Mouse (Mus musculus) heart, postnatal 36 days (tissue): ENCODE results near the gene Enkur. TPM values are rescaled to one million over a fixed set of nuclear protein-coding genes. Genes with fewer than 3 reads are reported as not detected.

Experiments used
- DNase-seq, 2 experiments: peaks; one replicate each; pipeline ENCODE4 v3.0.0; 2021 to 2022
- intact Hi-C: fragments of 180-260 bp; cut with DNase I; formaldehyde crosslinking; loops from one replicate; pipeline ENCODE4 v1.15.1; 2025
- total RNA-seq, 2 experiments: library from RNA; stranded (reverse); gene quantifications; 2 replicates each; pipeline ENCODE4 v1.2.3; 2021

Enkur gene
- total RNA-seq, 2 experiments from 2014 or later: 1.9 to 2.2 TPM

DNA sequence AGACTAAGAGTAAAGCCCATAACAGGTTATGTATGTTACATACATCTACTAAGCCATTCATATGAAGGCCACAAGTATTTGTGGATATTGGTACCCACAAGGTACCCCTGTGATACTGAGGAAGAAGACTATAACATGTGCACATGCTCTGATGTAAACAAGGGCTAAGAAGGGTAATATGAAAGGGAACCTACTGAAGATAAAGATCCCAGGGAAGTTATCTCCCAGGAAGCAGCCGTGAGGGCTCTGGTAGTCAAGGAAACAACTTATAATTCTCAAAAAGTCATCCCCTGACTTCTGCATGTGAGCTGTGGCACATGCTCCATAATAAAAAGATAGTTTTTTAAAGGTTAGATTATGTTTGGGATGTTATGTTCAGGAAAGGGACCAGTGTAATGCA is 13.9 kb downstream of the Enkur start:
- intact Hi-C loops: no loop called here
- no peak for DNase-seq

DNA sequence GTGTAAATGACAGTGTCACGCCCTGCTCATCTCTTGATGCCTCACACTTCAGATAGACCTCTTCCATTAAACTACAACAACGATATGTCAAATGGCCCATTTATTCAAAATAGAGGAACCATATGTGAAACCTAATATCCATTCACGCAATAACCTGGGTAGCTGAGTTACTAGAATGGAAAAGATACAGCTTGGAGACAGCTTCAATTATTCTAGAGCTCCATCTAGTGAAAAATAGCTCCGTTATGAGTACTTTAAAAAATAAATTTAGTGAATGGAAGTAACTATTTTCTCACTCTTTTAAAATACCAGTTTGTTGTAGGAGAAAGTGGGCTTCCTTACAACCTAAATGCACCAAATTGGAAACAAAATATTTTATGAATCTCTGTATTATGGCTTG is 16.6 kb downstream of the Enkur start:
- intact Hi-C loops: no loop called here
- DNase-seq: no peak

DNA sequence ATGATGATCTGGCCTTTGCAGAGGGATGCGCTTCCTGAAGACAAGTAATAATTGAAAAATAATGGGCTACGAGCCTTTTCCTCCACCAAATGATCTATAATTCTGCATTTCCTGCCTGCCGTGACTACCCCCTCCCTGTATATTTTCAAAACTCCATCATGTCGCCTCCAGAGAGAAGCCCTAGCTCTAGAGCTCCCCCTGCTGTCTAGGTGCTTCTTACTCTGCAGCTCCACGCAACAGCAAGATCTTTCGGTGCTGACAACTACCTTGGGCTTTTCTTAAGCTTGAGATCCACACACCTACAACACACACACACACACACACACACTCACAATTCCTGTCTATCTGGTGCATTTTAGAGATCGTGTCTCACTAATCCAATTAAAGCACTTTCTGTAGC is 17.6 kb downstream of the Enkur start:
- intact Hi-C loops: loop anchor here (1.0 to 2.0 kb wide), 2 partner anchors 219 to 289 kb away; partner anchors contain the start of gene Arhgap21
- DNase-seq: peak; percentile 74 to 78

DNA sequence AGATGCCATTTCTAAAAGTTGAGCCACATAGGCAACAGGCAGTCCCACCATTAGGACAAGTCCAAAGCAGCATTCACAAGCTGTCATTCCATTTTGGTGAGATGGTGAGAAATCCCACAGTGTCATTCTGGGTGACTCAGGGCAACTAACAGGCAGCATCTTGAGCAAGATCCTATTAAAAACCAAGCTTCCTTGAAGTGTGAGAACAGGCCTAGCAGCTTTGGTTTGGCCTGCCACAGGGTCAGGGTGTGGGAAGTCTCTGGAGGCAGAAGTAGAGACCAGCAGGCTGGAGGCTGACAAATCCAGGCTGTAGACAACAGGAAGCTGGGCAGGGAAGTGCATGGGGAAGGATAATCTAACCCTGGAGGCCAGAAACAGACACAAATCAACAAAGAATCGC is 22.4 kb downstream of the Enkur start:
- intact Hi-C loops: no loop called here

DNA sequence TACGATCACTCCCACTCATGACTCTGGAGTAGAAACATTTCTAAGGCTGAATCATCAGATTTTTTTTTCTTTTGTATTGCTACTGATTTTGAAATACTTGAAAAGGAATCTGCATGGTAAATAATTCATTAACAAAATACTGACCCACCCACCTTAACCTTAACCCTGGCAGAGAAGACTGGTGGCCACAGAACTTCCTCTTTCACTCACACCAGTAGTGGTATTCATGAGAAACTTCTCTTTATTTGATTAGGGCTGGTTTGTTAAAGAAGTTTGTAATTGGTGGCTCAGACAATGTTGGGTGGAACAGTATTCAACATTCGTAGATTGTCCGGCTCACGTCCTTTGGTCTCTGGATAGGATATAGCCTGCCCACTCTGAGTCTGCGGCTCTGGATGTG is 26.0 kb downstream of the Enkur start:
- DNase-seq: no peak
- intact Hi-C loops: no loop called here

More for the DNA sequence above, 22.4 kb downstream of the Enkur start:
- peak; percentile 21 to 31 for DNase-seq

DNA sequence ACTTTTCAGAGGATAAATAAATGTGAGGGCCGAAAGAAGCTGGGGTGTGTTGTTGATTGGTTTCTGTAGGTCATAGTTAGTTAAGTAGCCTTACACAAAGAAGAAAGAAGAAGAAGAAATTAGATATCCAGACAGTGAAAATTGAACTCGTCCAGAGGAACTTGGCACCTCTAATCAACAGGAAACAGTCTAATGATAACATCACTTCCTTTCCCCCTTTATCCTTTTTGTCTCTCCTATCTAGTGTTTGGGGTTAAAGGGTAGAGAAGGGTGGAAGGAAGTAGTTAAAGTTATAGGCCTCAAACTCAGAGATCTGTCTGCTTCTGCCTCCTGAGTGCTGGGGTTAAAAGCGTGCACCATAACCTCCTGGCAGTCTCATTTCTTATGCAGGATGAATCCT is 32.4 kb downstream of the Enkur start:
- intact Hi-C loops: no loop called here
- DNase-seq: no peak

DNA sequence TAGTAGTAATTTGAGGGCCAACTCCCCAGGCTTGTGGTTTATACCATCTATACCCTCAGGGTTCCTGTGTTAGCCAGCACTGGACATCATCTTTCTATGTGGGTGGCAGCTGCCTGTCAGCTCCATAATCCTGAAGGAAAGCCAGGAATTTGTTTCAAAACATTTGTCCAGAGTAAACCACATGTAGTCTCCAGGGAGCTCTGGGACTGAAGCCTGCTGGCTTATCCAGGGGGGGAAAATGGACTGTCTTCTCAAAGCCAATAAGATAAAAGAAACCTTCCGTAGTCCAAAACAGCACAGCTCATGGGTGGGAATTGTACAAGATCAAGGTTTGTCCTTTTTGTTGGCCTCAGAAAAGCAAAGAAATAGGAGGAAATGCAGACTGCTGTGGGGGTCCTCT is 37.2 kb downstream of the Enkur start:
- DNase-seq: peak; percentile 37 to 49
- intact Hi-C loops: no loop called here

DNA sequence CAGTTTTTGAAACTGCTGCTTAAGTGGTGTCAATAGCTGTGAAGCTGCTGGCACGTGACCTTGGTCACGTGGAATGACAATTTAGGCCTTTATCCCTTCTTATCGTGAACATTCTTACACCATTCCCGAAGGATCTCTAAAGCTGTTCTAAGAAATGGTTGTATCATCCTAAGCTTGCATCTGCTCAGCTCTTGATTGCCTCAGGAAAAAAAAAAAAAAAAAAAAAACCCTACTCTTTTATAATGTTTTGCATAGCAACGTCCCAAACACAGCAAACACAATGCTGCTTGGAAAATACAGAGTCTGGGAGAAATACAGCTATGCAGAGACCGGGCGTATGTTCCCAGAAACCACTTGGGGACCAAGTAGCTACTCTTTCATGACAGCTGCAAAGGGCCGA is 40.9 kb downstream of the Enkur start:
- DNase-seq: peak; percentile 29 to 34
- intact Hi-C loops: no loop called here

DNA sequence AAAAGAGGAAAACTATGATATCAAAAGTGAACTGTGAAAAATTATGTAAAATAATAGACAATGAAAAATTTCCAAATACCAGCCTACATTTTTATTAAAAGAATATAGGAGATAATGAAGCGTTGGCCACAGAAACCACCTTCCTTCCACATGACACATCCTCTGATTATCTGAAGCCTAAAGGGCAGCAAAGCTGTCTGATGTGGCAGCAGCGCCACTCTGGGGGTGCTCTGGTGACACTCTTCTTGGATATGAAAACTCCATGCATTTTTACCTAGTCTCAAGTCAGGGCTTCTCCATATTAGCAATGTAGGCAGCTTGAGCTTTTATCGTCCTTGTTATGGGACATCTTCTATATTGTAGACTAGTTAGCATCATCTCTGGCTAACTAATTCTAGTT is 51.7 kb downstream of the Enkur start:
- no peak for DNase-seq
- intact Hi-C loops: no loop called here

DNA sequence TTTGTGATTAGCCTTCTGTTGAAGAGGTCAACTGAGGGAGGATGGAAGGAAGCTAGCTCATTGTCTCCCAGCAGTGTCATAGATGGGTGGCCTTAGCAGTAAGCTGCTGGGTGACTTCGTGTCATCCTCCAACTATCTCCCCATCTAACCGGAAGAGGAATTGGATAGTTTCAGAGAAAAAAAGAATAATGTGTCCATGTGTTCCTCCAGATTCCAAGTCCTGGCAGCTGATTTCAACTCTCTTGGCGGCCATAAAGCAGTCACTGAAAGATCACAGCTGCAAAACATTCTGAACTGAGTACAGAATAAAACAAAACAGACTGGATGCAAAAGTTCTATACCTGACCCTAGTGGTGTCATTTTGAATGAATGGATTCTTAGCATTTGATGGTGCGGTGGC is 58.0 kb downstream of the Enkur start:
- DNase-seq: peak; percentile 15 to 16
- intact Hi-C loops: no loop called here

DNA sequence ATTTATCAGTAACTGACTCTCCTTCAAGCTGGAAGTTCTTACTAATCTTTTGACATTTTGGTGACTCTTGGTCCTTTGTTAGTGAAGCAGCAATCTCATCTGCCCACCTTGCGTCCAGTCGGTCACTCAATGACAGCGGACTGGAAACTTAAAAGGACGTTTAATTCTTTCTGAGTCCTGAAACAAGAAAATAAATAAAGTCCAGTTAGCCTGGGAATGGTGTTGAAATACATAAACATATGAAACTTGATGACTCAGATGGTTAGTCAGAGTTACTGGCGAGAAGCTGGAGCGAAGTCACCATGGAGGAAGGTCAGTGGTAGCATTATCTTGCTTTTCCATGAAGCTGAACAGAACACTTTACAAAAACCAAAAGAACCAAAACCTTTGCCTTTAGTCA is 58.7 kb downstream of the Enkur start:
- DNase-seq: no peak
- intact Hi-C loops: no loop called here

DNA sequence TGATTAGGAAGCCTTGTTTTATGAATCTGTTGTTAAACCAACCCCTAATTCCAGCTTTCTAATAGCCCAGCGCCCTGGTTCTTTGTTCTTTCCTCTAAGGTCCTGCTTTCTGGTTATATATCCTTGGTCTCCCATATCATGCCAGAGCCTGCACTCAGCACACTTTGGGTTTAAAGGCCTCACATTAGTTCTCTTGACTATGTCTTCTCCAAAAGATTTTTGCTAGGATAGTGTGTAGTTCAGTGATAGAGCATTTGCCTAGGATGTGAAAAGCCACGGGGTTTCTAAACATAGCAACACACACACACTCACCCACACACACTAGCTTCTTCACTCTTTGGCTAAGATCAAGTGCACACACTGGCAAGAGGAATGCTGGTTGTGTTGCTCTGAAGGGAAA is 62.5 kb downstream of the Enkur start:
- intact Hi-C loops: loop anchor here (5.0 kb wide), 1 partner anchor 170 kb away; no protein-coding TSS in a partner anchor
- DNase-seq: peak in 1 of 2 experiments; percentile 24

DNA sequence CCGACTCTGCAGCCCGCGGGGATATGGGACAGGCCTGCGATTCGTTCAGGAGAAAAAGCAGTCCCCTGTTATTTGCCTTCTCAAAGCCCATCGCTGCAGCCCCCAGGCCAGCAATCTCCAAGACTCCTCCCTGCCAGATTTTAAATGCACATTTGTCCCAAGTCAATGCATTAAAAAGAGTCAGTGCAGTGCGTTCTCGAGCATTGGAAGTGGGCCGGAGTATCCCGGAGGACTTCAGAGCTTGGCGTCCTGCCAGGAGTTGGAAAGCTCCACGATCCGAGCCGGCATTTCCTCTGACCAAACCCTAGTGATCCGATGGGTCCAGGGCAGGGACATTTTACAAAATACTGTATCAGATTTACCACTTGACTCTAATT is 63.0 kb downstream of the Enkur start:
- DNase-seq: peak; percentile 83
- intact Hi-C loops: loop anchor here (5.0 kb wide), 1 partner anchor 170 kb away; no protein-coding TSS in a partner anchor

DNA sequence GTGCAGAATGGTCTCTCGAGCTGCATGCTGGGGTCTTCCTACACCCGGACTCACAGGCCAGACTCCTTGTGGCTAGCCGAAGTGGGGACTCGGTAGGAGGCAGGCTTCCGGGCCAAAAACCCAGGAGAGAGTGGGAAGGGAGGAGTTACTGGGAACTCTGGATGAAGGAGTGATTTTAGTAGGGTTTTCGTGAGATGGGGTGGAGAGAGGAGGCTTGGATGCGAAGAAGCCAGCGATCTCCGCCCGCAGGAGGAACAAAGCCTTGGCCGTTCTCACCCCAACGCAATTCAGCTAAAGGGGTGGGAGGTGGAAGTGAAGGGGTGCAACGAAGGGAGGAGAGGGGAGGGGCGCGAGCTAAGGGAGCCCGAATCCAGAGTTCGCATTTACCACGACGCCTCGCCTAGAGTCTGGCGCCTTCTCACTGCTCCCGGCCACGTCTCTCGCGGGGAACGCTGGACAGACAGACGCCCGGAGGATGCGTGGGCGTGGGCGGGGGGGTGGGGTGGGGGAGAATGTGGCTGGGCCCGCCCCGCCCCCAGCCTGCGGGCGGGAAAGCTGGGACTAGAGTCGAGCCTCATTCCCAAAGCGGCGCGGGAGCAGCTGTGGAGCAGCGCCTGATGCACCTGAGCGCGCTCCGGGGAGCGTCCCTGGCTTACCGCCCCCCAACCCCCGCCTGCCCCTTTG is 63.5 kb downstream of the Enkur start:
- intact Hi-C loops: loop anchor here (5.0 kb wide), 1 partner anchor 169 kb away; no protein-coding TSS in a partner anchor
- peak; percentile 46 to 58 for DNase-seq

DNA sequence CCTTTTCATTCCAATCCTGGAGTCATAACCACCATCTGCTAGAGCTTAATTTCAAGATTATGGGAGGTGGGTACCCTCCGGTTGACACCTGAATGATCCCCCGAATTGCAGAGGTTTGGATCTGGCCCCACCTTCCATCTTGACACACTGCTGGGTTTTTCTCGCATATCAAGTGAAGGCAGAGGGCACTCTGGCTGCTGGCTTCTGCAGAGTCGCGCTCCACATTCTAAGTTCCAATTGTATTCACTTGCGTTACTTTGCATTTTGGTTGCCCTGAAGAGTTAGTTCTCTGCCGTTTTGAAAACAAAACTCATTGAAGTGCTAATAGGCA is 64.0 kb downstream of the Enkur start:
- intact Hi-C loops: loop anchor here (5.0 kb wide), 1 partner anchor 169 kb away; no protein-coding TSS in a partner anchor
- DNase-seq: no peak

Other genes starting within 250 kb of the Enkur start
- 10 to 100 TPM; 73.4 to 85.7 TPM for gene Arhgap21, start 236.5 kb downstream of the Enkur start, total RNA-seq
- 1 to 10 TPM; 6.3 to 7.2 TPM for gene Thnsl1, start 359 bp upstream of the Enkur start, total RNA-seq
- gene Gpr158, start 162.2 kb upstream of the Enkur start, total RNA-seq: under 1 TPM in 1 of 2 experiments, not detected in 1; 0.05 TPM